Mouse (Mus musculus) limb, embryonic 12.5 days (tissue): ENCODE measurements at regions not wholly inside any gene's neighbourhood (a gene's known extent, or its start where the extent isn't known, plus 50 kb on each side); places are given as distances from the start of the nearest gene placed in this dataset.
A peak's percentile ranks its signal among the peaks of the same experiment; 100 is the strongest.

Experiments
- ATAC-seq: fragments of 200-750 bp; cut with Nextera tagmentation; 2 replicates; pipeline ENCODE4 v1.8.0; 2017; ENCODE audit warnings: low read depth, moderate TSS enrichment; ENCODE audit not compliant: insufficient number of reproducible peaks, insufficient read depth, low FRiP score, low TSS enrichment
- H3K27ac ChIP-seq: fragments of 300-500 bp; sonication (generic); 2 replicates; pipeline ENCODE4 v1.5.1; 2016; ENCODE audit warnings: mild to moderate bottlenecking, moderate library complexity
- H3K27me3 ChIP-seq: fragments of 300-500 bp; sonication (generic); 2 replicates; pipeline ENCODE4 v1.6.1; 2016; ENCODE audit warnings: mild to moderate bottlenecking, moderate library complexity
- H3K36me3 ChIP-seq: fragments of 300-500 bp; sonication (generic); 2 replicates; pipeline ENCODE4 v1.6.1; 2016; ENCODE audit warnings: mild to moderate bottlenecking, moderate library complexity
- H3K4me1 ChIP-seq: fragments of 300-500 bp; sonication (generic); replicated peaks from 2 replicates; pipeline ENCODE4 v1.6.1; 2016
- H3K4me2 ChIP-seq: fragments of 300-500 bp; sonication (generic); 2 replicates; pipeline ENCODE4 v1.6.1; 2016; ENCODE audit warnings: mild to moderate bottlenecking, moderate library complexity
- H3K4me3 ChIP-seq: fragments of 300-500 bp; sonication (generic); replicated peaks from 2 replicates; pipeline ENCODE4 v1.5.1; 2016; ENCODE audit warnings: mild to moderate bottlenecking
- H3K9ac ChIP-seq: fragments of 300-500 bp; sonication (generic); replicated peaks from 2 replicates; pipeline ENCODE4 v1.6.1; 2016; ENCODE audit warnings: mild to moderate bottlenecking, moderate library complexity
- H3K9me3 ChIP-seq: fragments of 300-500 bp; sonication (generic); 2 replicates; pipeline ENCODE4 v1.6.1; 2016; ENCODE audit warnings: mild to moderate bottlenecking, moderate library complexity
- WGBS: fragments of 180-500 bp; shearing (Covaris S2); methylation state at CpG from one replicate; pipeline ENCODE4 v1.1.7; 2016; 5-methylcytosine and 5-hydroxymethylcytosine counted together

- no peak overlapping the region for H3K27ac ChIP-seq
- WGBS, result 95% methylated on average over 10 of the region's 10 CpGs
- H3K36me3 ChIP-seq, result no peaks in the 10 kb centered on the region
- H3K9ac ChIP-seq, result no peak overlapping the region
- H3K4me2 ChIP-seq, result no peak overlapping the region
- no peak for ATAC-seq
- H3K9me3 ChIP-seq, result no peaks in the 10 kb centered on the region
- no peak overlapping the region for H3K4me3 ChIP-seq
- no peaks in the 10 kb centered on the region for H3K4me1 ChIP-seq
- no peaks in the 10 kb centered on the region; the same call in 1 of the 2 replicates for H3K27me3 ChIP-seq
These were observed 177.2 kb upstream of the Igsf21 start for GRCm38 (mm10) chr4:140423791-140424190.

GRCm38 (mm10) chr4:140421926-140422585 is 175.5 kb upstream of the Igsf21 start:
- Histone ChIP-seq H3K36me3 (no peaks in the 10 kb centered on the region), H3K27ac (no peak overlapping the region), H3K4me3 (no peak overlapping the region), H3K4me1 (no peaks in the 10 kb centered on the region), H3K4me2 (no peak overlapping the region), H3K9ac (no peak overlapping the region), H3K9me3 (no peaks in the 10 kb centered on the region), H3K27me3 (no peaks in the 10 kb centered on the region; the same call in 1 of the 2 replicates)
- 65% methylated on average over 7 of the region's 7 CpGs for WGBS
- no peak for ATAC-seq

GRCm38 (mm10) chr4:140419720-140420412 is 173.3 kb upstream of the Igsf21 start:
- no peak for ATAC-seq
- WGBS, result 43% methylated on average over 15 of the region's 15 CpGs

GRCm38 (mm10) chr4:140412312-140412930 is 165.8 kb upstream of the Igsf21 start:
- H3K36me3 ChIP-seq, result no peaks in the 10 kb centered on the region
- H3K9ac ChIP-seq, result no peak overlapping the region
- 76% methylated on average over 17 of the region's 17 CpGs for WGBS
- H3K9me3 ChIP-seq, result no peaks in the 10 kb centered on the region
- H3K4me1 ChIP-seq, result no peaks in the 10 kb centered on the region
- no peak overlapping the region for H3K4me3 ChIP-seq
- no peak overlapping the region for H3K4me2 ChIP-seq
- H3K27ac ChIP-seq, result no peak overlapping the region
- ATAC-seq, result no peak
- no peaks in the 10 kb centered on the region for H3K27me3 ChIP-seq

More at GRCm38 (mm10) chr4:140419720-140420412, 173.3 kb upstream of the Igsf21 start:
- Histone ChIP-seq H3K36me3 (no peaks in the 10 kb centered on the region), H3K4me2 (no peak overlapping the region), H3K9me3 (no peaks in the 10 kb centered on the region), H3K4me3 (no peak overlapping the region), H3K27me3 (no peaks in the 10 kb centered on the region), H3K4me1 (no peaks in the 10 kb centered on the region), H3K9ac (no peak overlapping the region), H3K27ac (no peak overlapping the region)

GRCm38 (mm10) chr4:140408446-140408845 is 161.9 kb upstream of the Igsf21 start:
- Histone ChIP-seq H3K36me3 (no peaks in the 10 kb centered on the region), H3K27me3 (no peaks in the 10 kb centered on the region), H3K4me3 (no peak overlapping the region), H3K9ac (no peak overlapping the region), H3K4me1 (peaks cover 6% of the 10 kb centered on the region; the same call in 1 of the 2 replicates), H3K9me3 (no peaks in the 10 kb centered on the region), H3K4me2 (no peak overlapping the region), H3K27ac (no peak overlapping the region)
- ATAC-seq, result no peak
- 85% methylated on average over 5 of the region's 5 CpGs for WGBS

- no peak for ATAC-seq
- Histone ChIP-seq H3K36me3 (no peaks in the 10 kb centered on the region), H3K4me2 (no peak overlapping the region), H3K9ac (no peak overlapping the region), H3K27me3 (no peaks in the 10 kb centered on the region), H3K4me1 (peaks cover 6% of the 10 kb centered on the region; the same call in 1 of the 2 replicates), H3K9me3 (no peaks in the 10 kb centered on the region), H3K4me3 (no peak overlapping the region), H3K27ac (no peak overlapping the region)
- WGBS, result 78% methylated on average over 4 of the region's 4 CpGs
These were observed 160.3 kb upstream of the Igsf21 start for GRCm38 (mm10) chr4:140406913-140407312.

- ATAC-seq, result peak; percentile 47; the same call in 1 of the 2 replicates
- Histone ChIP-seq H3K4me2 (no peak overlapping the region), H3K9ac (0 out of 2 replicates have a peak overlapping the region, but pooled peaks have one; percentile 12), H3K27ac (no peak overlapping the region), H3K9me3 (no peaks in the 10 kb centered on the region), H3K4me3 (no peak overlapping the region), H3K4me1 (peaks cover 6% of the 10 kb centered on the region; the same call in 1 of the 2 replicates), H3K36me3 (no peaks in the 10 kb centered on the region), H3K27me3 (no peaks in the 10 kb centered on the region)
- 20% methylated on average over 7 of the region's 7 CpGs for WGBS
These were observed 159.7 kb upstream of the Igsf21 start for GRCm38 (mm10) chr4:140405993-140406881.

GRCm38 (mm10) chr4:140405427-140405826 is 158.8 kb upstream of the Igsf21 start:
- Histone ChIP-seq H3K9ac (no peak overlapping the region), H3K27me3 (no peaks in the 10 kb centered on the region), H3K9me3 (no peaks in the 10 kb centered on the region), H3K36me3 (no peaks in the 10 kb centered on the region), H3K4me1 (peaks cover 6% of the 10 kb centered on the region; the same call in 1 of the 2 replicates), H3K27ac (no peak overlapping the region), H3K4me3 (no peak overlapping the region), H3K4me2 (no peak overlapping the region)
- 79% methylated on average over 9 of the region's 9 CpGs for WGBS
- no peak for ATAC-seq

- ATAC-seq, result no peak
- Histone ChIP-seq H3K4me1 (peaks cover 6% of the 10 kb centered on the region; the same call in 1 of the 2 replicates), H3K9ac (no peak overlapping the region), H3K9me3 (no peaks in the 10 kb centered on the region), H3K27ac (no peak overlapping the region), H3K4me2 (no peak overlapping the region), H3K4me3 (no peak overlapping the region), H3K36me3 (no peaks in the 10 kb centered on the region), H3K27me3 (0 out of 2 replicates have a peak, but pooled peaks cover 3% of the 10 kb centered on the region)
- 41% methylated on average over 8 of the region's 8 CpGs for WGBS
These were observed 156.5 kb upstream of the Igsf21 start for GRCm38 (mm10) chr4:140403128-140403527.

GRCm38 (mm10) chr4:140402319-140402718 is 155.7 kb upstream of the Igsf21 start:
- no peak overlapping the region for H3K4me2 ChIP-seq
- peaks cover 6% of the 10 kb centered on the region; the same call in 1 of the 2 replicates for H3K4me1 ChIP-seq
- 79% methylated on average over 7 of the region's 7 CpGs for WGBS
- H3K9ac ChIP-seq, result no peak overlapping the region
- no peak for ATAC-seq
- no peak overlapping the region for H3K4me3 ChIP-seq
- H3K9me3 ChIP-seq, result no peaks in the 10 kb centered on the region
- H3K36me3 ChIP-seq, result no peaks in the 10 kb centered on the region
- H3K27ac ChIP-seq, result no peak overlapping the region
- H3K27me3 ChIP-seq, result 0 out of 2 replicates have a peak, but pooled peaks cover 3% of the 10 kb centered on the region
